Mouse (Mus musculus) lung, postnatal 0 days (tissue): ENCODE measurements around the gene Arhgef38. TPM values are rescaled to one million over a fixed set of nuclear protein-coding genes. Genes with fewer than 3 reads are reported as not detected.

Source experiments
- ATAC-seq: fragments of 200-750 bp; cut with Nextera tagmentation; 2 replicates; pipeline ENCODE4 v1.8.0; 2017; ENCODE audit warnings: moderate library complexity
- DNase-seq: peaks from one replicate; pipeline ENCODE4 v3.0.0-alpha.2; 2016; ENCODE audit warnings: low spot score
- H3K27ac ChIP-seq: fragments of 300-500 bp; sonication (generic); 2 replicates; pipeline ENCODE4 v1.5.1; 2014; ENCODE audit warnings: antibody characterized with exemption, mild to moderate bottlenecking, low read length, mixed read lengths
- H3K27me3 ChIP-seq: fragments of 300-500 bp; sonication (generic); replicated peaks from 2 replicates; pipeline ENCODE4 v1.6.1; 2014; ENCODE audit warnings: low read length, mixed read lengths; ENCODE audit not compliant: insufficient read depth
- H3K36me3 ChIP-seq: fragments of 300-500 bp; sonication (generic); 2 replicates; pipeline ENCODE4 v1.6.1; 2014; ENCODE audit warnings: low read length, mixed read lengths; ENCODE audit not compliant: insufficient read depth
- H3K4me1 ChIP-seq: fragments of 300-500 bp; sonication (generic); 2 replicates; pipeline ENCODE4 v1.6.1; 2014; ENCODE audit warnings: antibody characterized with exemption, low read depth, low read length, mixed read lengths; ENCODE audit not compliant: insufficient read depth
- H3K4me2 ChIP-seq: fragments of 300-500 bp; sonication (generic); replicated peaks from 2 replicates; pipeline ENCODE4 v1.6.1; 2014; ENCODE audit warnings: low read depth, mild to moderate bottlenecking, low read length, moderate library complexity, mixed read lengths
- H3K4me3 ChIP-seq: fragments of 300-500 bp; sonication (generic); 2 replicates; pipeline ENCODE4 v1.5.1; 2014; ENCODE audit warnings: low read depth, low read length
- H3K9ac ChIP-seq: fragments of 300-500 bp; sonication (generic); replicated peaks from 2 replicates; pipeline ENCODE4 v1.6.1; 2014; ENCODE audit warnings: low read depth, mild to moderate bottlenecking
- H3K9me3 ChIP-seq: fragments of 300-500 bp; sonication (generic); 2 replicates; pipeline ENCODE4 v1.6.1; 2016; ENCODE audit warnings: low read length, mixed read lengths
- CTCF ChIP-seq: IDR thresholded peaks from 2 replicates; pipeline ENCODE4 v1.5.1; 2016; ENCODE audit warnings: antibody characterized with exemption, mild to moderate bottlenecking
- EP300 ChIP-seq: IDR thresholded peaks from 2 replicates; pipeline ENCODE4 v1.6.1; 2016; ENCODE audit warnings: antibody characterized with exemption, mild to moderate bottlenecking, control low read depth
- WGBS: fragments of 180-500 bp; shearing (Covaris S2); extraction: QIAGEN DNeasy Blood & Tissue Kit; methylation state at CpG from one replicate; pipeline ENCODE4 v1.1.7; 2014; 5-methylcytosine and 5-hydroxymethylcytosine counted together
- polyA plus RNA-seq: library from polyadenylated mRNA; unstranded; fragments of >200 nt; fragmentation: Nextera tagmentation; extraction: Ambion mirVana; gene quantifications from 2 replicates; pipeline ENCODE4 v1.2.1, GENCODE M21; 2015

Gene Arhgef38
- polyA plus RNA-seq, 1 experiment from 2014 or later, result 3.6 TPM

DNA sequence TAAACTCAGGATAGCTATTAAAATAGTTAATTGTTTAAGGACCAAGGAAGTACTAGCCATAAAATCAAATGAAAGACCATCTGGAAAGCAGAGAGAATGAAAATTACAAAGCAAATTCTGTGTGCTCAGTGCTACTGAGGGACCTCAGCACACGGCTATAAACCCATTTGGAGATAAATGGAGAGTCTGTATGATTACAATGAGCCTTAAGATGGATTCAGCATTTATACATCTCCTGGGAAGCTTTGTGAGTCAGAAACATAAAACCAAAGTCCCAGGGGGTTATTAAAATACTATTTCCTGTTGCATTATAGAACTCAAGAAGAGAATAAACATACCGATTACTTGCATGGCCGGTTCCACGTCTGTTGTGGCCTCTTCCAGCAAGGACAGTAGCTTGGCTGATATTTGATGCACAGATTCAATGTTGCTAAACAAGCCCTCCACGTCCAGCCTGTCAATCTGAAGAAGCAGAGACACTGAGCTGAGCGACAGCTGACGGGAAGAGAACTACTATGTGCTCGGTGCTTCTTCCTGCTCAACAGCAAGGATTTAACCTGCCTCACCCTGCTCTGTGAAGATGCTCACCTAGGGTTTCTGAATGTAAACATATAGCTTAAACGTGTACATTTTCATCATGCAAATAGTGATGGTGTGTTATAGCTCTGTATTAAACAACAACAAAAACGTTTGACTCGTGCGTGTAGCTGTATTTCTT lies 58.6 kb downstream of the Arhgef38 start:
- 59% methylated on average over 12 of the region's 12 CpGs for WGBS
- TF ChIP-seq EP300 (no peak), CTCF (no peak)

GRCm38 (mm10) chr3:133172291-133172690 lies 62.5 kb downstream of the Arhgef38 start:
- WGBS, result 81% methylated on average over 4 of the region's 4 CpGs
- DNase-seq, result no peak
- no peak for ATAC-seq
- H3K4me1 ChIP-seq, result no peaks in the 10 kb centered on the region
- H3K9me3 ChIP-seq, result no peaks in the 10 kb centered on the region
- H3K4me3 ChIP-seq, result no peak overlapping the region
- no peak for TF ChIP-seq EP300
- H3K4me2 ChIP-seq, result no peak overlapping the region
- H3K27me3 ChIP-seq, result no peaks in the 10 kb centered on the region
- no peak overlapping the region for H3K9ac ChIP-seq
- H3K36me3 ChIP-seq, result no peaks in the 10 kb centered on the region
- no peak overlapping the region for H3K27ac ChIP-seq

More for the DNA sequence above, 58.6 kb downstream of the Arhgef38 start:
- Histone ChIP-seq H3K27ac (no peak overlapping the region), H3K9ac (no peak overlapping the region), H3K9me3 (no peaks in the 10 kb centered on the region), H3K27me3 (no peaks in the 10 kb centered on the region), H3K36me3 (no peaks in the 10 kb centered on the region), H3K4me1 (no peaks in the 10 kb centered on the region), H3K4me2 (no peak overlapping the region), H3K4me3 (no peak overlapping the region)
- DNase-seq (no peak), ATAC-seq (no peak)

DNA sequence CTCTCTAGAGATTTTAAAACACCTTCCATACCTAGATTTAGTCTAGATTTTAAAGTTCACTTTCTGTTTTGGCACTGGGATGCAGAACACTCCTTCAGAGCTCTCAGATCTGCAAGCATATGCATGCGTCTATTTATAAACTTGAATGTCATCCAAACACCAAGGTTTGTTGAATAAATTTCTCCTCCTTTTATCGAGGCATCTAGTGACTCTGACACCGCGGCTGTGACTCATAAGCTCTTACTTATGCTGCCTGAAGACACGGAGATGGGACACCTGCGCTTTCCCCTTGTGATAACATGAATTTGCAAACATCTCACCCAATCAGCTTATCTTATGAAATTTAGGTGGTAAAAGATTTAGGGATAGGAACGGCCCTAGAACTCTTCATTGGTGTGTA lies 65.0 kb downstream of the Arhgef38 start:
- DNase-seq (no peak), ATAC-seq (no peak)
- Histone ChIP-seq H3K9ac (no peak overlapping the region), H3K4me2 (no peak overlapping the region), H3K4me1 (no peaks in the 10 kb centered on the region), H3K36me3 (no peaks in the 10 kb centered on the region), H3K4me3 (no peak overlapping the region), H3K27me3 (no peaks in the 10 kb centered on the region), H3K9me3 (no peaks in the 10 kb centered on the region), H3K27ac (no peak overlapping the region)
- TF ChIP-seq CTCF (no peak), EP300 (no peak)
- WGBS, result 54% methylated on average over 7 of the region's 7 CpGs

GRCm38 (mm10) chr3:133167550-133167949 lies 67.2 kb downstream of the Arhgef38 start:
- Histone ChIP-seq H3K36me3 (no peaks in the 10 kb centered on the region), H3K4me2 (no peak overlapping the region), H3K9me3 (no peaks in the 10 kb centered on the region), H3K4me3 (no peak overlapping the region), H3K27ac (no peak overlapping the region), H3K4me1 (no peaks in the 10 kb centered on the region), H3K27me3 (no peaks in the 10 kb centered on the region), H3K9ac (no peak overlapping the region)
- DNase-seq (no peak), ATAC-seq (no peak)
- no peak for TF ChIP-seq CTCF
- no peak for TF ChIP-seq EP300
- 74% methylated on average over 6 of the region's 6 CpGs for WGBS

- H3K4me2 ChIP-seq, result no peak overlapping the region
- ATAC-seq, result peak; percentile 21; the same call in 1 of the 2 replicates
These were observed 69.6 kb downstream of the Arhgef38 start for GRCm38 (mm10) chr3:133165130-133165529.

GRCm38 (mm10) chr3:133163913-133164406 lies 70.8 kb downstream of the Arhgef38 start:
- no peak for TF ChIP-seq CTCF
- no peak for TF ChIP-seq EP300
- no peaks in the 10 kb centered on the region for H3K36me3 ChIP-seq
- 86% methylated on average over 6 of the region's 6 CpGs for WGBS
- no peaks in the 10 kb centered on the region for H3K4me1 ChIP-seq
- H3K9me3 ChIP-seq, result no peaks in the 10 kb centered on the region
- no peaks in the 10 kb centered on the region for H3K27me3 ChIP-seq
- H3K4me2 ChIP-seq, result no peak overlapping the region
- no peak overlapping the region for H3K9ac ChIP-seq
- no peak for DNase-seq
- no peak for ATAC-seq
- no peak overlapping the region for H3K4me3 ChIP-seq
- H3K27ac ChIP-seq, result no peak overlapping the region

More at GRCm38 (mm10) chr3:133165130-133165529, 69.6 kb downstream of the Arhgef38 start:
- DNase-seq, result peak; percentile 11
- H3K4me3 ChIP-seq, result no peak overlapping the region
- 21% methylated on average over 1 of the region's 1 CpGs for WGBS
- H3K9me3 ChIP-seq, result no peaks in the 10 kb centered on the region
- no peak overlapping the region for H3K27ac ChIP-seq
- no peak for TF ChIP-seq CTCF
- TF ChIP-seq EP300, result no peak
- H3K36me3 ChIP-seq, result no peaks in the 10 kb centered on the region
- H3K9ac ChIP-seq, result no peak overlapping the region
- H3K27me3 ChIP-seq, result no peaks in the 10 kb centered on the region
- no peaks in the 10 kb centered on the region for H3K4me1 ChIP-seq
